Mouse (Mus musculus) C2C12 (cell line): ENCODE data around the gene Sema3e. TPM values are rescaled to one million over a fixed set of nuclear protein-coding genes. Genes with fewer than 3 reads are reported as not detected.

Experiments
- H3K27me3 ChIP-seq: one replicate; pipeline ENCODE4 v1.6.1; 2011; ENCODE audit not compliant: control insufficient read depth, insufficient read depth, insufficient read length
- H3K36me3 ChIP-seq: one replicate; pipeline ENCODE4 v1.6.1; 2011; ENCODE audit not compliant: control insufficient read depth, insufficient read depth
- H3K4me3 ChIP-seq: one replicate; pipeline ENCODE4 v1.5.1; 2011; ENCODE audit warnings: mild to moderate bottlenecking, control low read depth; ENCODE audit not compliant: poor library complexity, insufficient read depth, severe bottlenecking
- H3K79me2 ChIP-seq: one replicate; pipeline ENCODE4 v1.6.1; 2011; ENCODE audit not compliant: control insufficient read depth, insufficient read depth
- H3K79me3 ChIP-seq: one replicate; pipeline ENCODE4 v1.6.1; 2011; ENCODE audit warnings: low read depth, control low read depth
- H3ac ChIP-seq: one replicate; pipeline ENCODE3; 2011; ENCODE audit warnings: low read depth; ENCODE audit not compliant: control insufficient read depth, insufficient read length
- CEBPB ChIP-seq: IDR thresholded peaks from one replicate; pipeline ENCODE4 v1.6.1; 2011; ENCODE audit warnings: low read depth, mild to moderate bottlenecking, control low read depth, moderate library complexity
- CTCF ChIP-seq: IDR thresholded peaks from one replicate; pipeline ENCODE4 v1.5.1; 2011; ENCODE audit not compliant: control insufficient read depth, insufficient read depth, insufficient read length
- FOSL1 ChIP-seq: IDR thresholded peaks from one replicate; pipeline ENCODE4 v1.8.0; 2011; ENCODE audit warnings: mild to moderate bottlenecking, low read length; ENCODE audit not compliant: poor library complexity, insufficient read depth, severe bottlenecking
- MAX ChIP-seq: IDR thresholded peaks from one replicate; pipeline ENCODE4 v1.6.1; 2011; ENCODE audit warnings: mild to moderate bottlenecking, control low read depth
- MYOD1 ChIP-seq: IDR thresholded peaks from one replicate; pipeline ENCODE4 v1.6.1; 2011; ENCODE audit warnings: low read depth; ENCODE audit not compliant: control insufficient read depth, insufficient read length
- MYOG ChIP-seq: IDR thresholded peaks from one replicate; pipeline ENCODE4 v1.6.1; 2011; ENCODE audit not compliant: control insufficient read depth, insufficient read length; ENCODE audit errors: extremely low read depth
- USF1 ChIP-seq: IDR thresholded peaks from one replicate; pipeline ENCODE4 v1.6.1; 2011; ENCODE audit warnings: low read depth, mild to moderate bottlenecking, control low read depth, moderate library complexity
- polyA plus RNA-seq: library from polyadenylated mRNA; unstranded; fragments of >200 nt; fragmentation: generic; extraction: Trizol; gene quantifications from one replicate; pipeline ENCODE4 v1.2.1, GENCODE M21; 2012; ENCODE audit warnings: missing spikeins

Gene Sema3e
- polyA plus RNA-seq, 1 experiment: 10.6 TPM

DNA sequence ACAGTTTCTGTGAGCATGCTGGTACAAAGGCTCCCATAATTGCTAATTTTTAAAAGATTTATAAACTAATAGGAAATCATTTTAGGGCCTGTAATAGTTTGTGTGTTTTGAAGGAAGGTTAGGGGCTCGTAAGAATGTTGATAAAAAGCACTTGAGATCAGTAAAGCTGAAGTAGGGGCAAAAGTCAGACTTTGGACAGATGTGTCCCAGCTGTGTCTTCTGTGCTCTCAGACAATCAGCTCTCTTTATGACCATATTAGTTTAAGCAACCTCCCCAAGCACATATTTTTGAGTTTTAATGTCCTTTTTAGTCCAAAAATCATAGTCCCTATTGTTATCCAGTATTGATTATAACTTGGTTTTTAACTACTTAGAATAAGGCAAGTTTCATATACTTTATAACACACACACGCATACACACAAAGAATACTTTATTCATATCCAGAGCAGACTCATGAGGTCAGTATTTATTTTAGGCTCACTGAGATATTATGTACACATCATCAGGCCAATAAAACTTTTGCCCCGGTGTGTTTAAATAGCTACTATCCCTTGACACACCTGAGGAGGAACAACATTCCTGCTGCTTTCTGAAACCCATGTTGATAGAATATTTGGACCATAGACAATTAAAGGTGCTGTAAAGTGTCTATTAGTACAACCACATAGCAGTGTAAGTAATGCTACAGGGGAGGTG is 173.4 kb downstream of the Sema3e start:
- no peaks in the 10 kb centered on the region for H3K27me3 ChIP-seq
- H3ac ChIP-seq: no peak overlapping the region
- no peak overlapping the region for H3K4me3 ChIP-seq
- no peaks in the 10 kb centered on the region for H3K79me2 ChIP-seq
- H3K79me3 ChIP-seq: no peaks in the 10 kb centered on the region
- no peak for TF ChIP-seq FOSL1
- no peak for TF ChIP-seq USF1
- TF ChIP-seq MYOG: no peak
- TF ChIP-seq CTCF: no peak
- TF ChIP-seq MYOD1: no peak
- TF ChIP-seq MAX: no peak
- no peak for TF ChIP-seq CEBPB
- H3K36me3 ChIP-seq: no peaks in the 10 kb centered on the region

DNA sequence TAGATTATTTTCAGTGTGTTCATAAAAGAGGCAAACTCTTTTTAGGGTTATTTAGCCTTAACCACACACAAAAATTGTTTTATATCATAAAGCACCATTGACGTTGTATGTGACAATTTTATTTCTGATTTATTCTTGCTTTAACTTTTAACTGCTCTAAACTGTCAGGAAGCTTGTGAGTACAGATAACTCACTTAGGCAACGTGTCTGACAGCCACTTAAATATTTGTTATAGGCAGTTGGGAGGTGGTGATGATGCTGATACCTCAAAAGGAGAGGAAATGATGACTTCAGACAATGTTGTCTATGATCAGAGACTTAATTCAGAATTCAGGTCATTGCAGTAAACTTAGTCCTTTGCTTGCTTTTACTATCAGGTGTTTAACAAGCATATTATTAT is 181.7 kb downstream of the Sema3e start:
- Histone ChIP-seq H3K79me2 (no peaks in the 10 kb centered on the region), H3K4me3 (no peak overlapping the region), H3K27me3 (no peaks in the 10 kb centered on the region), H3K79me3 (no peaks in the 10 kb centered on the region), H3K36me3 (no peaks in the 10 kb centered on the region), H3ac (no peak overlapping the region)
- TF ChIP-seq FOSL1 (no peak), CEBPB (no peak), MYOD1 (no peak), USF1 (no peak), MAX (no peak), MYOG (no peak), CTCF (no peak)

DNA sequence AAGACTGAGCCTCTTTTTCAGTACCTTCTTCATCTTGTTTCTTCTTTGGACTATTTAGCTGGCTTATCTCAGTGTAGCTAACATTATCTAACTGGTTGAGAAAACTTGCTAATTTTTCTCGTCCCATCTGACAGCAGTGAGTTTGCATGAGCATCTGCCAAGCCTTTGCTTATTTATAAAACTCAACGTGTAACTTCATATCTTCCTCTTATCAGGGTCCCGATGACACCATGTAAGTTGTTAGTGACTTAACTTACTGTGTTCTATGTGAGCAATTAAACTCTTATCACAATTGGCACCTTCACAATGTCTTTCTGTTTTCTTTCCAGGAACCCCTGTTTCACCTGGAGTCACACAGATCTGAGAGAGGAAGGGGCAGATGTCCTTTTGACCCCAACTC is 184.9 kb downstream of the Sema3e start:
- Histone ChIP-seq H3ac (no peak overlapping the region), H3K36me3 (no peaks in the 10 kb centered on the region), H3K79me3 (no peaks in the 10 kb centered on the region), H3K4me3 (no peak overlapping the region), H3K79me2 (no peaks in the 10 kb centered on the region), H3K27me3 (no peaks in the 10 kb centered on the region)
- TF ChIP-seq FOSL1: no peak
- TF ChIP-seq CEBPB: no peak
- no peak for TF ChIP-seq MYOG
- TF ChIP-seq MYOD1: no peak
- TF ChIP-seq MAX: no peak
- TF ChIP-seq CTCF: no peak
- TF ChIP-seq USF1: no peak

DNA sequence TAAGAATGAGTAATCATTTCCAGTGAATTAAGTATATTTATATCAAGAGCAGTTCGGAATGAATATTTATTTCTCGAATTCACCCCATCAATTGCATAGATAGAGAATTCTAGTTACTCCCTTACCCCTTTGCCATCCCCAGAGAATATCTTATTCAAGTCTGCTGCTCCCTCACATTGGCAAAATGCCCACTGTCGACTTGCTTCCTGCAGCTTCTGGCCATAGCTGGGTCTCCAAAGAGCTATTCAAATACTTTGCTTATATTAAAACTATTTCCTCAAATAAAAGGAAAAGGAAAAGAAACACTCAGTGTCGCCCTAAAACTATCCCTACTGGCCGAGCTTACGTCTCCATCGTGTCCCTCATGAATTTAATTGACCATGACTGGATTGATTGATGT is 191.1 kb downstream of the Sema3e start:
- H3K4me3 ChIP-seq: no peak overlapping the region
- H3K79me3 ChIP-seq: no peaks in the 10 kb centered on the region
- H3K36me3 ChIP-seq: no peaks in the 10 kb centered on the region
- H3ac ChIP-seq: no peak overlapping the region
- no peak for TF ChIP-seq CTCF
- TF ChIP-seq CEBPB: no peak
- H3K27me3 ChIP-seq: no peaks in the 10 kb centered on the region
- no peaks in the 10 kb centered on the region for H3K79me2 ChIP-seq

DNA sequence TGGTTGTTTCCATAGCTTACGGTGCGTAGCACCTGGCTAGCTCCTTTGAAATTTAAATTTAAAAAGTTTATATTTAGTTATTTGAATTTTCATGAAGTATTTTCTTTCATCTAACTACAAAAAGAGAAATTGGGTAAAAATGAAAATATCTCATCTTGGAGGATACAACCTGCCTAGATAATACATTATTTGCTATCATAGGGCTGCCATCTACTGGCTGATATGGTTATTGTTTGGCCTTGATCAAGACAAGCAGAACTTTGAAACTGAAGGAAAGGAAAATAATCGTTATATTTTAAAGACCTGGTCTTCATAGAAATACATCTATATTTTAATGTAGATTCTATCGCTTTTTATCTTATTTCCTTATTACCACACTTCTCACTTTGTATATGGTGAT is 193.6 kb downstream of the Sema3e start:
- Histone ChIP-seq H3ac (no peak overlapping the region), H3K4me3 (no peak overlapping the region), H3K79me3 (no peaks in the 10 kb centered on the region), H3K36me3 (no peaks in the 10 kb centered on the region), H3K79me2 (no peaks in the 10 kb centered on the region), H3K27me3 (no peaks in the 10 kb centered on the region)
- TF ChIP-seq MAX (no peak), MYOG (no peak), FOSL1 (no peak), CTCF (no peak), MYOD1 (no peak), CEBPB (no peak), USF1 (no peak)

DNA sequence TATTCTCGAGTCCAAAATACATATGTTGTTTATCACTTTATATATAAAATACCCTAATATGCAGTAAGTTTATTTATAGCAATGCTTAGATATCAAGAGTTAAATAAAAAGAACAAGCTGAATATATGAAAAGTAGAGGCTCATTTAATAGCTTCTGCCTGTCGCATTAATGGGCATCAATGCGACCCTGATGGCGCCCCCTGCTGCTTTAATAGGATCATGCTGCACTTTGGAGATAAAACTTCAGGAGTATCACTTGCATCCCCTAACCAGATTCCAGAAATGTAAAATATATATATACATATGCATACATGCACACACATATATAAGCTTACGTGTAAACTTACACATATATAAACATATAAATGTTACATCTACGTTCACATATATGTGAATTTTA is 199.4 kb downstream of the Sema3e start:
- Histone ChIP-seq H3K4me3 (no peak overlapping the region), H3K36me3 (peaks cover 22% of the 10 kb centered on the region), H3ac (no peak overlapping the region), H3K27me3 (no peaks in the 10 kb centered on the region), H3K79me3 (no peaks in the 10 kb centered on the region), H3K79me2 (no peaks in the 10 kb centered on the region)
- no peak for TF ChIP-seq MAX
- no peak for TF ChIP-seq CTCF
- no peak for TF ChIP-seq MYOG
- TF ChIP-seq FOSL1: no peak
- TF ChIP-seq MYOD1: no peak
- no peak for TF ChIP-seq USF1
- TF ChIP-seq CEBPB: no peak
